Mouse (Mus musculus) testis, adult 2 months (tissue): ENCODE data around the gene Rab9b.

Experiments used
- CTCF ChIP-seq: fragments of 200-500 bp; IDR thresholded peaks from 2 replicates; pipeline ENCODE4 v1.5.1; 2012; ENCODE audit warnings: low read depth, mild to moderate bottlenecking, inconsistent platforms, low read length, moderate library complexity; ENCODE audit not compliant: control insufficient read depth, insufficient read depth, insufficient replicate concordance
- POLR2A ChIP-seq: fragments of 200-500 bp; IDR thresholded peaks from 2 replicates; pipeline ENCODE4 v1.6.1; 2012; ENCODE audit warnings: low read depth, mild to moderate bottlenecking, inconsistent platforms, low read length, moderate library complexity; ENCODE audit not compliant: control insufficient read depth

GRCm38 (mm10) chrX:136820250-136820649, 48.3 kb downstream of the Rab9b start:
- TF ChIP-seq POLR2A (no peak), CTCF (peak; percentile 51; the same call in 1 of the 2 replicates)
